Mouse (Mus musculus) adrenal gland, postnatal 10 days (tissue): Measurements from ENCODE around the gene Ncor2. TPM values are rescaled to one million over a fixed set of nuclear protein-coding genes. Genes with fewer than 3 reads are reported as not detected.

ENCODE experiments used
- total RNA-seq, 2 experiments: library from RNA; stranded (reverse); gene quantifications; 2 replicates each; pipeline ENCODE4 v1.2.3; 2021

Gene Ncor2
- total RNA-seq, 2 experiments from 2014 or later = 125 to 153 TPM

Other genes with a start within 250 kb of the Ncor2 start
- gene Rflna, start 176.0 kb downstream of the Ncor2 start, total RNA-seq = 1 to 10 TPM; 4.3 TPM
- 1,000 to 10,000 TPM in 1 of 2 experiments, 100 to 1,000 TPM in 1; 506 to 1,242 TPM for gene Scarb1, start 161.9 kb upstream of the Ncor2 start, total RNA-seq
- gene Gm10382, start 210.1 kb upstream of the Ncor2 start, total RNA-seq = under 1 TPM; 0.21 to 0.24 TPM
- gene Ubc, start 211.0 kb upstream of the Ncor2 start, total RNA-seq = 1,000 to 10,000 TPM; 1,039 to 1,045 TPM